Mouse (Mus musculus) left cerebral cortex, adult 9 months (tissue): ENCODE data around the gene Otud5.
"Not testable (repeated sequence)": the region's sequence is repeated elsewhere in the genome, so short reads cannot be mapped to it uniquely, and the experiment has no call there.

ENCODE experiments used
- DNase-seq, 2 experiments: peaks; one replicate each; pipeline ENCODE4 v3.0.0; 2022; ENCODE audit warnings: low spot score in 2 of 2

Otud5 gene

GRCm38 (mm10) chrX:7879819-7880218, 38.7 kb downstream of the Otud5 start:
- DNase-seq = peak; percentile 43 to 64

GRCm38 (mm10) chrX:7883841-7884567, 42.8 kb downstream of the Otud5 start, which contains the start of gene Slc35a2:
Gene Slc35a2, plus strand, starts transcription at chrX:7884028.
- DNase-seq = peak; percentile 73 to 86

DNA sequence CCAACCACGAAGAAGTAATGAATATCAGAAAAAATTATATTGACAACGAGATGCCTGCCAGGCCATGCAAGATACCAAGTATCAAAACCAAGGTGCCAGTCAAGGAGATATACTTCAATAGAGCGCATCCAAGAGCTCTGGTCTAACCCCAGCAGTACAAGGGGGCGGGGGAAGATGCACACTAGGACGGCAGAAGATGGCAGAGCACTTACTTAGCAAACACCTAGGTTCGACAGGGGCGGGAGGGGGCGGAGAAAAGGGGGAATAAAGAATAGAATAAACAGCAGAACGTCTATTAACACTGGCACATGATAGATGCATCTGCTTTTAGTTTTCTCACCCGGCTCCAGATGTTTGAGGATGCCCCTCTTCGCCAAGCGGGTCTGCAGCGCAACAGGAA, 57.0 kb downstream of the Otud5 start:
- no peak for DNase-seq

- DNase-seq = peak; percentile 80 to 88
These were observed 58.0 kb downstream of the Otud5 start, which contains the start of the genes Pqbp1 and Timm17b for GRCm38 (mm10) chrX:7898880-7899874. Gene Pqbp1, minus strand, starts transcription at chrX:7899269. Gene Timm17b, plus strand, starts transcription at chrX:7899357.

- DNase-seq = no peak
These were observed 63.3 kb downstream of the Otud5 start for GRCm38 (mm10) chrX:7904441-7904840.

GRCm38 (mm10) chrX:7907735-7908134, 66.6 kb downstream of the Otud5 start, which contains the start of gene Gm10491:
Gene Gm10491, minus strand, starts transcription at chrX:7907835.
- no peak for DNase-seq

DNA sequence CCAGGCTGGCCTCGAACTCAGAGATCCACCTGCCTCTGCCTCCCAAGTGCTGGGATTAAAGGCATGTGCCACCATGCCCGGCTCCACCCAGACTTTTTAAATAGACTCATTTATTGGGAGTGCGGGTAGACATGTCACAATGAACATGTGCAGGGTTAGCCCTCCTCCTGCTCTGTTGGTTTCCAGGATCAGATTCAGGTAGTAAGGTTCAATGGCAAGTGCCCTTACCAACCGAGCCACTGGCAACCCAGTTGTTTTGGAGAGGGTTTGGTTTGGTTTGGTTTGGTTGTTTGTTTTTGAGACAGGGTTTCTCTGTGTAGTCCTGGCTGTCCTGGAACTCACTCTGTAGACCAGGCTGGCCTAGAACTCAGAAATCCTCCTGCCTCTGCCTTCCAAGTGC, 68.1 kb downstream of the Otud5 start, which contains the start of gene Gm10490:
Gm10490 (plus strand) TSS at position 301 of the 400 bp plus-strand sequence.
- DNase-seq = not testable (repeated sequence)

GRCm38 (mm10) chrX:7910473-7910872, 69.3 kb downstream of the Otud5 start:
- no peak for DNase-seq

DNA sequence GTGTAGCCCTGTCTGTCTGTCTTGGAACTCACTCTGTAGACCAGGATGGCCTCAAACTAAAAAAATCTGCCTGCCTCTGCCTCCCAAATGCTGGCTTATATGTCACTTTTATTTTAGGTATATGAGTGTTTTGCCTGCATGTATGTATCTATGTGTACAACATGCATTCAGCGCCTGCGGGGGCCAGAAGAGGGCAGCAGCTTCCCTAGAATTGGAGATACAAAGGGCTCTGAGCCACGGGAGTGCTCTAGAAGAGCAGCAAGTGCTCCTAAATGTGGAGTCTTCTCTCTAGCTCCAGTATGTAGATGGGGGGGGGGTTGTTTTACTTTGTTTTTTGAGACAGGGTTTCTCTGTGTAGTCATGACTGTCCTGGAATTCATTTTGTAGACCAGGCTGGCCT, 74.5 kb downstream of the Otud5 start:
- peak in 1 of 2 experiments; percentile 35 for DNase-seq

GRCm38 (mm10) chrX:7917960-7918359, 76.8 kb downstream of the Otud5 start:
- DNase-seq = not testable (repeated sequence)

GRCm38 (mm10) chrX:7919601-7920383, 78.6 kb downstream of the Otud5 start, which contains the start of gene Pcsk1n:
Gene Pcsk1n, plus strand, starts transcription at chrX:7919822.
- peak in 1 of 2 experiments; percentile 32 for DNase-seq

GRCm38 (mm10) chrX:7922032-7922431, 80.9 kb downstream of the Otud5 start:
- DNase-seq = no peak
